Mouse (Mus musculus): ENCODE results near the gene Morn4.

- TF ChIP-seq POLR2A (IDR thresholded peaks at IDR 0.05; ENCODE audit: control insufficient read depth, extremely low read depth, insufficient read depth, low read length, poor library complexity) (no peak), CTCF (IDR thresholded peaks at IDR 0.05; ENCODE audit: borderline replicate concordance, control insufficient read depth, extremely low read depth, insufficient read depth, low read length, poor library complexity) (no peak)
Observed at GRCm38 (mm10) chr19:42120451-42120850, 34.3 kb upstream of the Morn4 start.
